Mouse (Mus musculus): Measurements from ENCODE around the gene Cby1. TPM values are rescaled to one million over a fixed set of nuclear protein-coding genes. Genes with fewer than 3 reads are reported as not detected.

The Cby1 gene
- polyA plus RNA-seq, 1 experiment, result 22.0 TPM

GRCm38 (mm10) chr15:79692334-79692733, 33.3 kb downstream of the Cby1 start:
- no peak for TF ChIP-seq POLR2A (IDR thresholded peaks at IDR 0.05; ENCODE audit: insufficient read depth, low read length)
- TF ChIP-seq CTCF (IDR thresholded peaks at IDR 0.05; ENCODE audit: low read depth, low read length), result no peak
- Histone ChIP-seq H3K9me3 (replicated peaks; ENCODE audit: control insufficient read depth, insufficient read depth, low read length, poor library complexity, severe bottlenecking) (no peaks in the 10 kb centered on the region), H3K9ac (ENCODE audit: low read depth, poor library complexity, severe bottlenecking) (no peak overlapping the region), H3K27ac (ENCODE audit: insufficient read depth, low read length) (no peak overlapping the region), H3K4me3 (ENCODE audit: low read depth, low read length) (no peak overlapping the region), H3K27me3 (ENCODE audit: control insufficient read depth, insufficient read depth, low read length, poor library complexity, severe bottlenecking) (no peaks in the 10 kb centered on the region), H3K4me1 (ENCODE audit: control insufficient read depth, insufficient read depth, low read length) (no peaks in the 10 kb centered on the region), H3K36me3 (ENCODE audit: control insufficient read depth, insufficient read depth, low read length, poor library complexity, severe bottlenecking) (peaks cover 8% of the 10 kb centered on the region; the same call in 1 of the 2 replicates)

GRCm38 (mm10) chr15:79693740-79694139, 34.7 kb downstream of the Cby1 start:
- Histone ChIP-seq H3K27me3 (ENCODE audit: control insufficient read depth, insufficient read depth, low read length, poor library complexity, severe bottlenecking) (no peaks in the 10 kb centered on the region), H3K4me3 (ENCODE audit: low read depth, low read length) (no peak overlapping the region), H3K4me1 (ENCODE audit: control insufficient read depth, insufficient read depth, low read length) (no peaks in the 10 kb centered on the region), H3K9me3 (replicated peaks; ENCODE audit: control insufficient read depth, insufficient read depth, low read length, poor library complexity, severe bottlenecking) (no peaks in the 10 kb centered on the region), H3K27ac (ENCODE audit: insufficient read depth, low read length) (no peak overlapping the region), H3K36me3 (ENCODE audit: control insufficient read depth, insufficient read depth, low read length, poor library complexity, severe bottlenecking) (peaks cover 8% of the 10 kb centered on the region; the same call in 1 of the 2 replicates), H3K9ac (ENCODE audit: low read depth, poor library complexity, severe bottlenecking) (no peak overlapping the region)
- TF ChIP-seq POLR2A (IDR thresholded peaks at IDR 0.05; ENCODE audit: insufficient read depth, low read length), result no peak

GRCm38 (mm10) chr15:79694512-79694911, 35.5 kb downstream of the Cby1 start:
- H3K4me3 ChIP-seq (ENCODE audit: low read depth, low read length), result no peak overlapping the region
- H3K27me3 ChIP-seq (ENCODE audit: control insufficient read depth, insufficient read depth, low read length, poor library complexity, severe bottlenecking), result no peaks in the 10 kb centered on the region
- H3K27ac ChIP-seq (ENCODE audit: insufficient read depth, low read length), result no peak overlapping the region
- peaks cover 8% of the 10 kb centered on the region; the same call in 1 of the 2 replicates for H3K36me3 ChIP-seq (ENCODE audit: control insufficient read depth, insufficient read depth, low read length, poor library complexity, severe bottlenecking)
- H3K4me1 ChIP-seq (ENCODE audit: control insufficient read depth, insufficient read depth, low read length), result no peaks in the 10 kb centered on the region
- no peak overlapping the region for H3K9ac ChIP-seq (ENCODE audit: low read depth, poor library complexity, severe bottlenecking)
- TF ChIP-seq EP300 (IDR thresholded peaks at IDR 0.05; ENCODE audit: insufficient read depth, low read depth, low read length) (no peak), POLR2A (IDR thresholded peaks at IDR 0.05; ENCODE audit: insufficient read depth, low read length) (no peak), CTCF (IDR thresholded peaks at IDR 0.05; ENCODE audit: low read depth, low read length) (no peak)
- H3K9me3 ChIP-seq (replicated peaks; ENCODE audit: control insufficient read depth, insufficient read depth, low read length, poor library complexity, severe bottlenecking), result no peaks in the 10 kb centered on the region

GRCm38 (mm10) chr15:79695516-79695915, 36.5 kb downstream of the Cby1 start:
- no peak overlapping the region for H3K4me3 ChIP-seq (ENCODE audit: low read depth, low read length)
- H3K4me1 ChIP-seq (ENCODE audit: control insufficient read depth, insufficient read depth, low read length), result no peaks in the 10 kb centered on the region
- TF ChIP-seq EP300 (IDR thresholded peaks at IDR 0.05; ENCODE audit: insufficient read depth, low read depth, low read length) (no peak), CTCF (IDR thresholded peaks at IDR 0.05; ENCODE audit: low read depth, low read length) (no peak), POLR2A (IDR thresholded peaks at IDR 0.05; ENCODE audit: insufficient read depth, low read length) (no peak)
- no peaks in the 10 kb centered on the region for H3K27me3 ChIP-seq (ENCODE audit: control insufficient read depth, insufficient read depth, low read length, poor library complexity, severe bottlenecking)
- no peak overlapping the region for H3K9ac ChIP-seq (ENCODE audit: low read depth, poor library complexity, severe bottlenecking)
- H3K27ac ChIP-seq (ENCODE audit: insufficient read depth, low read length), result no peak overlapping the region
- peaks cover 8% of the 10 kb centered on the region; the same call in 1 of the 2 replicates for H3K36me3 ChIP-seq (ENCODE audit: control insufficient read depth, insufficient read depth, low read length, poor library complexity, severe bottlenecking)
- no peaks in the 10 kb centered on the region for H3K9me3 ChIP-seq (replicated peaks; ENCODE audit: control insufficient read depth, insufficient read depth, low read length, poor library complexity, severe bottlenecking)

- Histone ChIP-seq H3K4me3 (ENCODE audit: low read depth, low read length) (no peak overlapping the region), H3K27me3 (ENCODE audit: control insufficient read depth, insufficient read depth, low read length, poor library complexity, severe bottlenecking) (no peaks in the 10 kb centered on the region), H3K9ac (ENCODE audit: low read depth, poor library complexity, severe bottlenecking) (no peak overlapping the region), H3K4me1 (ENCODE audit: control insufficient read depth, insufficient read depth, low read length) (no peaks in the 10 kb centered on the region), H3K27ac (ENCODE audit: insufficient read depth, low read length) (no peak overlapping the region), H3K36me3 (ENCODE audit: control insufficient read depth, insufficient read depth, low read length, poor library complexity, severe bottlenecking) (peaks cover 8% of the 10 kb centered on the region; the same call in 1 of the 2 replicates), H3K9me3 (replicated peaks; ENCODE audit: control insufficient read depth, insufficient read depth, low read length, poor library complexity, severe bottlenecking) (no peaks in the 10 kb centered on the region)
- TF ChIP-seq EP300 (IDR thresholded peaks at IDR 0.05; ENCODE audit: insufficient read depth, low read depth, low read length) (no peak), POLR2A (IDR thresholded peaks at IDR 0.05; ENCODE audit: insufficient read depth, low read length) (no peak), CTCF (IDR thresholded peaks at IDR 0.05; ENCODE audit: low read depth, low read length) (no peak)
Measured at GRCm38 (mm10) chr15:79696508-79696907, 37.5 kb downstream of the Cby1 start.

GRCm38 (mm10) chr15:79697011-79697410, 38.0 kb downstream of the Cby1 start:
- Histone ChIP-seq H3K4me3 (ENCODE audit: low read depth, low read length) (no peak overlapping the region), H3K27ac (ENCODE audit: insufficient read depth, low read length) (no peak overlapping the region), H3K4me1 (ENCODE audit: control insufficient read depth, insufficient read depth, low read length) (no peaks in the 10 kb centered on the region), H3K9me3 (replicated peaks; ENCODE audit: control insufficient read depth, insufficient read depth, low read length, poor library complexity, severe bottlenecking) (no peaks in the 10 kb centered on the region), H3K27me3 (ENCODE audit: control insufficient read depth, insufficient read depth, low read length, poor library complexity, severe bottlenecking) (no peaks in the 10 kb centered on the region), H3K9ac (ENCODE audit: low read depth, poor library complexity, severe bottlenecking) (no peak overlapping the region), H3K36me3 (ENCODE audit: control insufficient read depth, insufficient read depth, low read length, poor library complexity, severe bottlenecking) (peaks cover 8% of the 10 kb centered on the region; the same call in 1 of the 2 replicates)
- no peak for TF ChIP-seq CTCF (IDR thresholded peaks at IDR 0.05; ENCODE audit: low read depth, low read length)
- TF ChIP-seq POLR2A (IDR thresholded peaks at IDR 0.05; ENCODE audit: insufficient read depth, low read length), result no peak
- no peak for TF ChIP-seq EP300 (IDR thresholded peaks at IDR 0.05; ENCODE audit: insufficient read depth, low read depth, low read length)
